Mouse (Mus musculus): ENCODE measurements around the gene Cul1.

Cul1 gene

DNA sequence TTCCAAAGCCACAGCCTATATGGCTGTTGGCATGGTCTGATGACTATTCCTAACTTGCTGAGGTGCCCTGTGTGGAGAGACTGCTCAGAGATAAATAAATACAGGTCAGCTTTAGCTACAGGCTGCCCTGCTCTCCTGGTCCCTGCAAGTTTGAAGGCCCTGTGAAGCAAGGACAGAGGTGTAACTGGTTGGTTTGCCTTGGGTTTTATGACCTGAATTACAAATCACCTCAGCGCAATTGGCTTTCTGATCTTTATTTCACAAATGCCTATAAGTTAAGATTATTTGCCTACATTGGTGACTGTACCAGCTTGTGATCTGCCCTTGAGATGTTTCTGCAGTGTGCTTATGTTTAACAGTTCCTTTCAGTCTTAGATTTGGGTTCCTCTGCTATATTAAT, 28.8 kb downstream of the Cul1 start:
- no peak for DNase-seq

- DNase-seq: no peak
These were observed 41.4 kb downstream of the Cul1 start for GRCm38 (mm10) chr6:47494562-47494961.

- no peak for DNase-seq
These were observed 66.8 kb downstream of the Cul1 start for GRCm38 (mm10) chr6:47520030-47520429.

- DNase-seq: no peak
These were observed 69.2 kb downstream of the Cul1 start for GRCm38 (mm10) chr6:47522431-47522830.

DNA sequence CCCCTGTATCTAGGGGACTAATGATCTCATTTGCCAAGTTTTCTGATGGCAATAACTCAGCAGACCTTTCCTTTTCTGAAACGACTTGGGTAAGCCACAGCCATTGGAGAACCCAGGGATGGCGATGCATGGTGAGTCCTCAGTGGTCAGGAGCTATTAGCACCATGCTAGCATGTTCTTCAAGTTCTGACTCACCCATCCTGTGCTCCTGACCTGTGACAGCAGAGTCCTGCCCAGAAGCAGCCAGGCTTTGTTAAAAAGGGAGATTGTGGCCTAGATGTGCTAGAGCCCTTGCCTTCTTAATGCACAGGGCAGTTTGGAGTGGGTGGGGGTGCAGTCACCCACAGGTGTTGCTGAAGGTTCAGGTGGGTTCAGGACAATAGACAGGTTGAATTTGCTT, 71.8 kb downstream of the Cul1 start:
- no peak for DNase-seq

DNA sequence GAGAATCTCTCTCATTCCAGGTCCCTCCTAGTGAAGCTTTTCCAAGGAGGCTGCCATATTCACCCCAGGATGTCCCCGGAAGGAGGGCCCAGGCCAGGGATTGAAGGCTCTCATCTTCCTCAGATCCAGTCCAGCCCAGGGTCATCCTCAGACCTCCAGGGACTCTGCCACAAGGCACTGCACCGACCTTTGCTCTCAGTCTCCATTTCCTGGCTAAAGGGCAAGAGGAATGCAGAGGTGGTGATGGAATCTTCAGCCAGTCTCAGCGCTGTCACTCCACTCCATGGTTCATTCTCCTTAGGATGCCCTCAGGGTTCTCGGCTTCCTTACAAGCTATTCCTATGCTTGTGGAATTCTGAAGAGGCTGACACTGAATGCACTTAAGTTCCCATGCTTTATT, 73.2 kb downstream of the Cul1 start:
- DNase-seq: no peak

DNA sequence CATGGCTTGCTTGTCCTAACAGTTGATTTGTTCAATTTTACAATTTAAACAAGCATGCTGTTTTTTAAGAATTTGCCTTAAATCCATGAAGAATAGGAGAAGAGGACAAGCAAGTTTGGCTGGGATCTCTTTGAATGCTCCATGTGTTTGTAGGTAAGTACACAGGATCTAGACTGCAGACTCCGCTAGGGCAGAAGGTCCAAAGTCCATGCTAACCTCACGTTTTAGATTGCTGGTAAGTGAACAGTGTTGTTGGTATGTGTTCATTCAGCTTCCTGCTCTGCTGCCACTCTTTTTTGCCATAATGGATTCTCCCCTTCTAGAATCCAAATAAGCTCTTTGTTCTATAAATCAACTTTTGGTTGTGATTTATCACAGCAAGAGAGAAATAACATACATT, 73.9 kb downstream of the Cul1 start:
- DNase-seq: no peak

GRCm38 (mm10) chr6:47527655-47528054, 74.5 kb downstream of the Cul1 start:
- DNase-seq: no peak

GRCm38 (mm10) chr6:47532547-47532946, 79.3 kb downstream of the Cul1 start:
- DNase-seq: no peak

DNA sequence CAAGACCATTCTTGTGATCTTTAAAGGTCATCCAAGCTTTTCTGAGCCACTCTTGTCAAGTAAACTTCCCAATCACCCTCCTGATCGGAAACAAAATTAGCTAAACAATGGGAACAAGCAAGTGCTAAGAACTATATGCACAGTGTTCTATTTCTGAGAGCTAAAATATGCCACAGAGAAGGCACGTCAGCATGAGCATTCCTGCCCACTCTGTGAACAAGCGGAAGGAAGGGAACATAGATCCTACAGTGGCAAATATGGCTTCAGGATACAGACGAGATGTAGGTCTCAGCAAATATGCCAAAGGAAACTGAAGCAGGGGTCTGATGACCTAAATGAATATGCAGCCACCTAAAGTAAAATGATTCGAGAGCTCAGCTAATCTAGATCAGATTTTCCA, 82.1 kb downstream of the Cul1 start:
- no peak for DNase-seq

GRCm38 (mm10) chr6:47552280-47552679, 99.1 kb downstream of the Cul1 start:
- no peak for DNase-seq

- DNase-seq: no peak
These were observed 106.1 kb downstream of the Cul1 start for GRCm38 (mm10) chr6:47559287-47559686.

- DNase-seq: no peak
These were observed 107.2 kb downstream of the Cul1 start for GRCm38 (mm10) chr6:47560407-47560806.

- DNase-seq: no peak
These were observed 107.6 kb downstream of the Cul1 start for GRCm38 (mm10) chr6:47560846-47561245.

DNA sequence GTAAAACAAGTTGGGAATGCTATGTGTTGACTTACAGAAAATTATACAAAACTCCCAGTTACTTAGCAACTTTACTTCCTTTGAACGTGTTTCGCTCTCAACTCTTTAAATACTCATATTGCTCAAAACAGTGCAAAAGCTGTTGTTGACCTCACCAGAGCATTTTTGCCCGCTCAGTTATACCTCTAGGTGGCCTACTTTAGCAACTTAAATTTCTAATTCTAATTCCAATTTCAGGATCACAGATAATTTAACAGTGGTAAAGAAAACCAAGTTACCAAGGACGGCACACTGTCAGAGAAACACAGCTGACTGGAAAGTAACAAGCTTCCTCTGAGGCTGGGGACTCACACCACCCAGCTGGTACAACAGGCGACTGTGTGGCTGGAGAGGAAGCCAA, 108.2 kb downstream of the Cul1 start:
- peak; percentile 8 for DNase-seq

DNA sequence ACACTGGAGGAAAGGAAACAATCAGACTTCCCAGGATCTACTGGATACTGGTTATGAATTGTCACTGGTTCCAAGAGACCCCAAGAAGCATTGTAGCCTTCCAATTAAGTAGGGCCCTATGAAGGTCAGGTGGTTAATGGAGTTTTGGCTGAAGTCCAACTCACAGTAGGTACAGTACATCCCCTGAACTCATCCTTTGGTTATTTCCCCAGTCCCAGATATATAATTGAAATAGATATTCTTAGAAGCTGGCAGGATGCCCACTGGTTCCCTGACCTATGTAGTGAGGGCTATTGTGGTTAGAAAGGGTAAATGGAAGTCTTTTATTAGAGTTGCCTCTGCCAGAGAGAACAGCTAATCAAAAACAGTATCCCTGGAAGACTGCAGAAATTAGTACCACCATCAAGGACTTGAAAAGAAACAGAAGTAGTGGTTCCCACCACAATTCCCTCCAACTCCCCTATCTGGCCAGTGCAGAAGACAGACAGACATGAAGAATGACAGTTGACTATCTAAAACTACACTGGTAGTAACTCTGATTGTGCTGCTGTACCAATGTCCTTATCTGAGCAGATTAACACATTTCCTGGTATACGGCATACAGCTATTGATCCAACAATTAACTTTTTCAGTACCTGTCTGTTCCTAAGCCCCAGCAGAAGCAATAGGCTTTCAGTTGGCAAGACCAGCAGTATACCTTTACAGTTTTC, 112.3 kb downstream of the Cul1 start:
- no peak for DNase-seq

DNA sequence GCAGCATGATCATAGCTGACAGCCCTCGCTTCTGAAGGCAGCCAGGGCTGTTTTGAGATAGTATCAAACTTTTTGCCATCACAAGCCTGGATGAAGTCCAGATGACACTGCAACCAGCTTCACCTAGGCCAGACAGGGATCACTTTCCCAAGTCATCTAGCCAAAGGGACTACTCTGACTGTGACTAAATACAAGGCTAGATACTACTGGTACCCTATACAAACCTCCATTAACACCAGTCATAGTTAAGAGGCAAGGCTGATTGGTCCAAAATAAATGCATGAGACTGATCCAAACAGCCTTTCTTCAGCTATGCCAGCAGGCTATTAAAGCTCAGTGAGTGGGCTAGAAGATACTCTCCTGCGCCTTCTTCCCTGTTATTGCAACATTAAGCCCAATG, 119.7 kb downstream of the Cul1 start:
- no peak for DNase-seq
